Mouse (Mus musculus): ENCODE measurements around the gene Trim71.

- TF ChIP-seq HCFC1 (IDR thresholded peaks at IDR 0.05; ENCODE audit: borderline replicate concordance, insufficient read depth, low read length) (no peak), ZC3H11A (IDR thresholded peaks at IDR 0.05; ENCODE audit: borderline replicate concordance, low read depth, low read length) (no peak), ZNF384 (IDR thresholded peaks at IDR 0.05; ENCODE audit: low read depth, low read length) (no peak), CHD2 (IDR thresholded peaks at IDR 0.05; ENCODE audit: low read depth, low read length) (no peak), MAFK (IDR thresholded peaks at IDR 0.05; ENCODE audit: insufficient read depth, low read depth, low read length) (no peak)
Observed at GRCm38 (mm10) chr9:114466871-114467270, 97.3 kb downstream of the Trim71 start.

All from ES-E14 (cell line).